In genomic region chr2:80268053-80268452, GRCm38 (mm10) we compare ENCODE assay signal across 10 mouse cellular contexts. TPM values are rescaled to one million over a fixed set of nuclear protein-coding genes. Genes with fewer than 3 reads are reported as not detected.
A peak's percentile ranks its signal among the peaks of the same experiment; 100 is the strongest.
DNase-seq lines count a peak whose midpoint lies in the region; ATAC-seq lines count a peak whose summit lies in the region.
"Had no signal": no experiment of that assay in that cellular context is flagged by ENCODE, and none has a peak within 500 bp of the region (broad histone marks: within the 10 kb centered on the region; RNA-seq: fewer than 3 reads in every experiment).

No protein-coding gene starts in this region.

- peak; percentile 3 for DNase-seq in cerebellum, adult 8-10 months
- no peak for DNase-seq in cerebellum, postnatal 36 days
- DNase-seq in layer of hippocampus, adult 9-10 months (ENCODE audit: low spot score), result peak; percentile 12
- no peak for DNase-seq in layer of hippocampus, postnatal 36 days
- peak; percentile 51 for DNase-seq in Muller cell, postnatal 12 days (ENCODE audit: inconsistent ontology term)
- peak; percentile 59 for DNase-seq in induced T-regulatory cell, adult 2 months (ENCODE audit: low read depth)
- no peak for DNase-seq in adrenal gland, adult 8-10 months

- ATAC-seq in monocyte, adult 5-6 weeks (replicated peaks; ENCODE audit: insufficient number of reproducible peaks, low FRiP score, low TSS enrichment, poor library complexity, severe bottlenecking), result no peak; the same call in 1 of the 2 replicates

RNA-seq across cellular contexts. Expression of gene Prdx6b, which starts 24.2 kb away (rescaled TPM):
- total RNA-seq in layer of hippocampus, postnatal 36 days (2021), result not detected
- 0.32 TPM in 1 of 3 replicates, not detected in the others for total RNA-seq in monocyte, adult 5-6 weeks (2017)
- not detected for total RNA-seq in adrenal gland, adult 8-10 months (2022)
- total RNA-seq: common myeloid progenitor, adult 5-6 weeks; left cerebral cortex, postnatal 10 days had no signal

RNA-seq across cellular contexts. Expression of gene Dnajc10, which starts 47.2 kb away (rescaled TPM):
- 10 to 100 TPM; 55.5 to 57.9 TPM for total RNA-seq in layer of hippocampus, postnatal 36 days (2021)
- total RNA-seq in monocyte, adult 5-6 weeks (2017), result 65.8 to 92.3 TPM (median 76.7 TPM) in 3 replicates
- total RNA-seq in adrenal gland, adult 8-10 months (2022), result 10 to 100 TPM; 55.6 to 75.0 (median 65.1) TPM

Comparison
In these comparisons a context has a peak if more than half of its experiments do, and no peak if none do; other contexts are left out.
1. DNase-seq: peak in cerebellum, adult 8-10 months (single experiment), layer of hippocampus, adult 9-10 months (single experiment), Muller cell, postnatal 12 days (single experiment) and induced T-regulatory cell, adult 2 months (single experiment); none in cerebellum, postnatal 36 days (0 of 2), layer of hippocampus, postnatal 36 days (0 of 2) and adrenal gland, adult 8-10 months (single experiment).